Mouse (Mus musculus) gastrocnemius, postnatal 14 days (tissue): ENCODE data around the gene Tnni1. TPM values are rescaled to one million over a fixed set of nuclear protein-coding genes. Genes with fewer than 3 reads are reported as not detected.

Source experiments
- DNase-seq: peaks from one replicate; pipeline ENCODE4 v3.0.0; 2021; ENCODE audit warnings: mixed read lengths
- intact Hi-C: fragments of 180-260 bp; cut with DNase I; formaldehyde crosslinking; loops from one replicate; pipeline ENCODE4 v1.15.1; 2025; ENCODE audit warnings: low total_unique reads
- total RNA-seq, 2 experiments: library from RNA; stranded (reverse); gene quantifications; 2 replicates each; pipeline ENCODE4 v1.2.3; 2021

Tnni1 gene
- total RNA-seq, 2 experiments from 2014 or later, result 204 to 373 TPM

DNA sequence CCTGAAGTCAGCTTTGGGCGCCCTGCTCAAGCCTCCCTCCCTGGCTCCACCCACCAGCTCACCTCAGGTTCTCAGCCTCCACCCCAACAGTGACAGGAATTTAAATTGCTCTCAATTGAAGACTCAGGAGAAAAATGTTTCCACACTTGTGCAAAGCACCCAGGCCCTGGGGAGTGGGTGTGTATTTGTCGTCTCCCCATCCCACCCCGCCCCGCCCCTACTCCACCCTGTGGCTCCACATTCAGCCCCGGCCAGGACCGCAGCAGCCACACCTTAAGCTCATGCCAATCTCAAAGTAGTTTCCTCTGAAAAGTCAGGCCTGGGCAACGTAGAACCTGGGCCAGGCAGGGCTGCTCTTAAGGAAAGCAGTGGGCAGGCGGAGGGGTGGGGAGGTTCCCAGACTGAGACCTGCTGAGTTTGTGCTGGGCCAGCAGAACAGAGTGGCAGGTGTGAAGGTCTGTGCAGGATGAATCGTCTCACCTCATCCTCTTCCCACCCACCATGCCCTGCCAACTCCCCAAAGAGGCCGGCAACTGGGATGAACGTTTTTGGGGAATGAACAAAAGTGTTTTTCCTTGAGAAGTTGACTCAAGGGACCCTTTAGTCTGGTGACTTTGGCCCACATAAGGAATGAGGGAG is 78.0 kb downstream of the Tnni1 start:
- no peak for DNase-seq
- intact Hi-C loops, result no loop called here

- DNase-seq, result no peak
- intact Hi-C loops, result no loop called here
Measured at GRCm38 (mm10) chr1:135858533-135858932, 79.3 kb downstream of the Tnni1 start.

Other genes starting within 250 kb of the Tnni1 start
- 10 to 100 TPM; 13.6 to 15.6 TPM for gene Nav1, start 172.1 kb upstream of the Tnni1 start, total RNA-seq
- 10 to 100 TPM; 40.6 to 53.4 TPM for gene Csrp1, start 59.4 kb upstream of the Tnni1 start, total RNA-seq
- gene Phlda3, start 13.3 kb upstream of the Tnni1 start, total RNA-seq, result 10 to 100 TPM; 25.4 to 39.5 TPM
- under 1 TPM; 0.16 to 0.22 TPM for gene Lad1, start 39.2 kb downstream of the Tnni1 start, total RNA-seq
- 10 to 100 TPM; 22.8 to 27.9 TPM for gene Tnnt2, start 56.9 kb downstream of the Tnni1 start, total RNA-seq
- not detected for gene Pkp1, start 139.8 kb downstream of the Tnni1 start, total RNA-seq
- 10 to 100 TPM in 1 of 2 experiments, 1 to 10 TPM in 1; 5.9 to 13.0 TPM for gene Igfn1, start 226.9 kb downstream of the Tnni1 start, total RNA-seq
- gene Tmem9, start 228.7 kb downstream of the Tnni1 start, total RNA-seq, result 10 to 100 TPM; 11.2 to 15.5 TPM